Mouse (Mus musculus) midbrain, embryonic 16.5 days (tissue): ENCODE data around the gene B3gnt8. TPM values are rescaled to one million over a fixed set of nuclear protein-coding genes. Genes with fewer than 3 reads are reported as not detected.
A peak's percentile ranks its signal among the peaks of the same experiment; 100 is the strongest.

Source experiments
- ATAC-seq: fragments of 200-750 bp; cut with Nextera tagmentation; 2 replicates; pipeline ENCODE4 v1.8.0; 2017; ENCODE audit warnings: moderate TSS enrichment
- H3K27ac ChIP-seq: fragments of 300-500 bp; sonication (generic); 2 replicates; pipeline ENCODE4 v1.5.1; 2014; ENCODE audit warnings: mild to moderate bottlenecking, low read length, mixed read lengths
- H3K27me3 ChIP-seq: fragments of 300-500 bp; sonication (generic); 2 replicates; pipeline ENCODE4 v1.6.1; 2014; ENCODE audit warnings: low read depth, low read length, mixed read lengths; ENCODE audit not compliant: control insufficient read depth, insufficient read depth
- H3K36me3 ChIP-seq: fragments of 300-500 bp; sonication (generic); 2 replicates; pipeline ENCODE4 v1.6.1; 2014; ENCODE audit warnings: mild to moderate bottlenecking, low read length, moderate library complexity, mixed read lengths; ENCODE audit not compliant: control insufficient read depth, insufficient read depth
- H3K4me1 ChIP-seq: fragments of 300-500 bp; sonication (generic); 2 replicates; pipeline ENCODE4 v1.6.1; 2014; ENCODE audit warnings: mild to moderate bottlenecking, low read length, mixed read lengths; ENCODE audit not compliant: control insufficient read depth, insufficient read depth
- H3K4me2 ChIP-seq: fragments of 300-500 bp; sonication (generic); 2 replicates; pipeline ENCODE4 v1.6.1; 2014; ENCODE audit warnings: mild to moderate bottlenecking, low read length, mixed read lengths
- H3K4me3 ChIP-seq: fragments of 300-500 bp; sonication (generic); 2 replicates; pipeline ENCODE4 v1.5.1; 2014; ENCODE audit warnings: low read depth, mild to moderate bottlenecking, low read length, moderate library complexity, mixed read lengths
- H3K9ac ChIP-seq: fragments of 300-500 bp; sonication (generic); 2 replicates; pipeline ENCODE4 v1.6.1; 2014; ENCODE audit warnings: low read depth, low read length, mixed read lengths
- H3K9me3 ChIP-seq: fragments of 300-500 bp; sonication (generic); replicated peaks from 2 replicates; pipeline ENCODE4 v1.6.1; 2014; ENCODE audit warnings: mild to moderate bottlenecking, low read length, mixed read lengths; ENCODE audit not compliant: control insufficient read depth, poor library complexity, severe bottlenecking
- WGBS: fragments of 180-500 bp; shearing (Covaris S2); extraction: QIAGEN DNeasy Blood & Tissue Kit; methylation state at CpG from one replicate; pipeline ENCODE4 v1.1.7; 2014; 5-methylcytosine and 5-hydroxymethylcytosine counted together
- polyA plus RNA-seq: library from polyadenylated mRNA; unstranded; fragments of >200 nt; fragmentation: Nextera tagmentation; extraction: Ambion mirVana; gene quantifications from 2 replicates; pipeline ENCODE4 v1.2.1, GENCODE M21; 2015

B3gnt8 gene
- polyA plus RNA-seq, 1 experiment from 2014 or later: 0.64 TPM

- Histone ChIP-seq H3K27ac (no peak overlapping the region), H3K9ac (no peak overlapping the region), H3K4me2 (no peak overlapping the region), H3K9me3 (no peaks in the 10 kb centered on the region), H3K4me3 (no peak overlapping the region), H3K4me1 (no peaks in the 10 kb centered on the region), H3K36me3 (peaks cover 6% of the 10 kb centered on the region; the same call in 1 of the 2 replicates), H3K27me3 (no peaks in the 10 kb centered on the region)
- ATAC-seq: no peak
- 49% methylated on average over 14 of the region's 14 CpGs for WGBS
These were observed 18.6 kb downstream of the B3gnt8 start for GRCm38 (mm10) chr7:25645074-25645473.

GRCm38 (mm10) chr7:25647574-25648123, 21.2 kb downstream of the B3gnt8 start:
- Histone ChIP-seq H3K4me2 (no peak overlapping the region), H3K9me3 (no peaks in the 10 kb centered on the region), H3K4me1 (no peaks in the 10 kb centered on the region), H3K9ac (no peak overlapping the region), H3K27ac (no peak overlapping the region), H3K4me3 (no peak overlapping the region), H3K36me3 (no peaks in the 10 kb centered on the region), H3K27me3 (no peaks in the 10 kb centered on the region)
- no peak for ATAC-seq
- 61% methylated on average over 5 of the region's 5 CpGs for WGBS

GRCm38 (mm10) chr7:25649839-25650238, 23.4 kb downstream of the B3gnt8 start:
- no peak for ATAC-seq
- Histone ChIP-seq H3K9me3 (no peaks in the 10 kb centered on the region), H3K27ac (no peak overlapping the region), H3K9ac (no peak overlapping the region), H3K4me3 (no peak overlapping the region), H3K4me2 (no peak overlapping the region), H3K4me1 (no peaks in the 10 kb centered on the region), H3K36me3 (no peaks in the 10 kb centered on the region; the same call in 1 of the 2 replicates), H3K27me3 (no peaks in the 10 kb centered on the region)
- 80% methylated on average over 5 of the region's 5 CpGs for WGBS

- Histone ChIP-seq H3K36me3 (no peaks in the 10 kb centered on the region; the same call in 1 of the 2 replicates), H3K27ac (no peak overlapping the region), H3K9me3 (no peaks in the 10 kb centered on the region), H3K4me1 (no peaks in the 10 kb centered on the region), H3K4me3 (no peak overlapping the region), H3K27me3 (no peaks in the 10 kb centered on the region), H3K9ac (no peak overlapping the region), H3K4me2 (no peak overlapping the region)
- WGBS: 93% methylated on average over 8 of the region's 8 CpGs
- no peak for ATAC-seq
These were observed 24.8 kb downstream of the B3gnt8 start for GRCm38 (mm10) chr7:25651281-25651680.

- no peaks in the 10 kb centered on the region; the same call in 1 of the 2 replicates for H3K36me3 ChIP-seq
- H3K9me3 ChIP-seq: no peaks in the 10 kb centered on the region
- no peak overlapping the region for H3K27ac ChIP-seq
- H3K9ac ChIP-seq: no peak overlapping the region
- ATAC-seq: no peak
- WGBS: 91% methylated on average over 12 of the region's 12 CpGs
- no peak overlapping the region for H3K4me3 ChIP-seq
- H3K4me2 ChIP-seq: no peak overlapping the region
- no peaks in the 10 kb centered on the region for H3K27me3 ChIP-seq
- peaks cover 6% of the 10 kb centered on the region for H3K4me1 ChIP-seq
These were observed 25.8 kb downstream of the B3gnt8 start for GRCm38 (mm10) chr7:25652244-25652759.

- peaks cover 21% of the 10 kb centered on the region for H3K4me1 ChIP-seq
- no peaks in the 10 kb centered on the region for H3K27me3 ChIP-seq
- no peaks in the 10 kb centered on the region for H3K9me3 ChIP-seq
- no peak for ATAC-seq
- no peak overlapping the region for H3K27ac ChIP-seq
- H3K36me3 ChIP-seq: no peaks in the 10 kb centered on the region; the same call in 1 of the 2 replicates
- no peak overlapping the region for H3K4me2 ChIP-seq
- 78% methylated on average over 11 of the region's 11 CpGs for WGBS
- no peak overlapping the region for H3K9ac ChIP-seq
- H3K4me3 ChIP-seq: no peak overlapping the region
These were observed 29.4 kb downstream of the B3gnt8 start for GRCm38 (mm10) chr7:25655601-25656428.

GRCm38 (mm10) chr7:25657785-25658184, 31.3 kb downstream of the B3gnt8 start:
- ATAC-seq: no peak
- WGBS: 42% methylated on average over 10 of the region's 10 CpGs

GRCm38 (mm10) chr7:25658657-25659472, 32.4 kb downstream of the B3gnt8 start, which contains the start of the genes Bckdha and Exosc5:
Gene Bckdha, minus strand, starts transcription at chr7:25658981.
Gene Exosc5, plus strand, starts transcription at chr7:25659164.
- H3K27ac ChIP-seq: peak within 1 kb of the TSS; percentile 72
- WGBS: under 1% methylated on average over 50 of the region's 50 CpGs
- H3K27me3 ChIP-seq: no peaks in the 10 kb centered on the region
- peak within 1 kb of the TSS; percentile 67 for H3K4me3 ChIP-seq
- no peaks in the 10 kb centered on the region for H3K36me3 ChIP-seq
- H3K4me2 ChIP-seq: peak within 1 kb of the TSS; percentile 88
- peak within 1 kb of the TSS; percentile 69 for H3K9ac ChIP-seq
- H3K9me3 ChIP-seq: no peaks in the 10 kb centered on the region
- H3K4me1 ChIP-seq: peaks cover 21% of the 10 kb centered on the region
- ATAC-seq: peak; percentile 98

More at GRCm38 (mm10) chr7:25657785-25658184, 31.3 kb downstream of the B3gnt8 start:
- peaks cover 21% of the 10 kb centered on the region for H3K4me1 ChIP-seq
- H3K4me3 ChIP-seq: peak overlapping the region; percentile 67
- no peaks in the 10 kb centered on the region for H3K27me3 ChIP-seq
- peak overlapping the region; percentile 88 for H3K4me2 ChIP-seq
- no peak overlapping the region for H3K27ac ChIP-seq
- no peaks in the 10 kb centered on the region for H3K9me3 ChIP-seq
- H3K36me3 ChIP-seq: no peaks in the 10 kb centered on the region; the same call in 1 of the 2 replicates
- peak overlapping the region; percentile 69 for H3K9ac ChIP-seq
